ENCODE assay signal across 23 mouse cellular contexts in genomic region chr1:149671091-149671490, GRCm38 (mm10).
DNase-seq lines count a peak whose midpoint lies in the region; ATAC-seq lines count a peak whose summit lies in the region.
"Had no signal": no experiment of that assay in that cellular context is flagged by ENCODE, and none has a peak within 500 bp of the region (broad histone marks: within the 10 kb centered on the region; RNA-seq: fewer than 3 reads in every experiment).

No protein-coding gene starts in this region.

- WGBS in hindbrain, embryonic 16.5 days, result 39% methylated on average over 3 of the region's 3 CpGs
- WGBS in hindbrain, embryonic 12.5 days, result 61% methylated on average over 3 of the region's 3 CpGs

- H3K4me3 ChIP-seq in hindbrain, embryonic 16.5 days (ENCODE audit: low read length), result no peak overlapping the region
- H3K4me3 ChIP-seq in hindbrain, embryonic 12.5 days, result no peak overlapping the region
- H3K4me3 ChIP-seq: heart, adult 2 months; heart, embryonic 15.5 days; limb, embryonic 12.5 days; liver, embryonic 13.5 days; neural tube, embryonic 15.5 days had no signal

- peak; percentile 30 for DNase-seq in cerebellum, adult 9-11 months
- no peak for DNase-seq in cerebellum, adult 11-12 months
- DNase-seq in retina, postnatal 1 day, result peak; percentile 5
- DNase-seq in retina, embryonic 14.5 days (ENCODE audit: low spot score), result no peak
- no peak for DNase-seq in urinary bladder, postnatal 4 days (ENCODE audit: low spot score in 2 of 2)
- DNase-seq: adrenal gland, postnatal 36 days; embryo, embryonic 11 days; gastrocnemius, postnatal 25 days; heart, adult 2 months; heart, postnatal 4 days; kidney, postnatal 36 days; liver, embryonic 13.5 days; right cerebral cortex, postnatal 25 days; thymus, postnatal 36 days had no signal

- no peaks in the 10 kb centered on the region for H3K9me3 ChIP-seq in hindbrain, embryonic 16.5 days (ENCODE audit: control insufficient read depth, low read length)
- H3K9me3 ChIP-seq in hindbrain, embryonic 12.5 days (replicated peaks), result no peaks in the 10 kb centered on the region
- H3K9me3 ChIP-seq: heart, embryonic 15.5 days; limb, embryonic 12.5 days; liver, embryonic 13.5 days; neural tube, embryonic 15.5 days had no signal

- peak overlapping the region; percentile 56 for H3K27ac ChIP-seq in hindbrain, embryonic 16.5 days (ENCODE audit: low read depth, low read length)
- H3K27ac ChIP-seq in hindbrain, embryonic 12.5 days, result no peak overlapping the region
- H3K27ac ChIP-seq: heart, adult 2 months; heart, embryonic 15.5 days; limb, embryonic 12.5 days; liver, embryonic 13.5 days; macrophage; neural tube, embryonic 15.5 days had no signal

- H3K36me3 ChIP-seq in hindbrain, embryonic 16.5 days (ENCODE audit: control insufficient read depth, insufficient read depth, low read length), result no peaks in the 10 kb centered on the region
- no peaks in the 10 kb centered on the region for H3K36me3 ChIP-seq in hindbrain, embryonic 12.5 days
- H3K36me3 ChIP-seq: heart, embryonic 15.5 days; limb, embryonic 12.5 days; liver, embryonic 13.5 days; neural tube, embryonic 15.5 days had no signal

- H3K9ac ChIP-seq in hindbrain, embryonic 16.5 days (ENCODE audit: low read depth, low read length), result no peak overlapping the region
- H3K9ac ChIP-seq in hindbrain, embryonic 12.5 days, result no peak overlapping the region
- H3K9ac ChIP-seq: heart, embryonic 15.5 days; limb, embryonic 12.5 days; liver, embryonic 13.5 days; neural tube, embryonic 15.5 days had no signal

- H3K4me2 ChIP-seq in hindbrain, embryonic 16.5 days (ENCODE audit: low read length), result no peak overlapping the region
- no peak overlapping the region for H3K4me2 ChIP-seq in hindbrain, embryonic 12.5 days (replicated peaks)
- H3K4me2 ChIP-seq: heart, embryonic 15.5 days; limb, embryonic 12.5 days; liver, embryonic 13.5 days; midbrain, embryonic 11.5 days; neural tube, embryonic 15.5 days had no signal

- ATAC-seq in hindbrain, embryonic 16.5 days, result peak; percentile 50; the same call in 1 of the 2 replicates
- ATAC-seq in hindbrain, embryonic 12.5 days (ENCODE audit: low FRiP score), result no peak
- ATAC-seq: intestine, embryonic 16.5 days had no signal

- no peaks in the 10 kb centered on the region for H3K4me1 ChIP-seq in hindbrain, embryonic 16.5 days (ENCODE audit: control insufficient read depth, insufficient read depth, low read depth, low read length)
- H3K4me1 ChIP-seq in hindbrain, embryonic 12.5 days, result no peaks in the 10 kb centered on the region
- H3K4me1 ChIP-seq: heart, embryonic 15.5 days; limb, embryonic 12.5 days; liver, embryonic 13.5 days; neural tube, embryonic 15.5 days had no signal

- no peaks in the 10 kb centered on the region for H3K27me3 ChIP-seq in hindbrain, embryonic 16.5 days (replicated peaks; ENCODE audit: control insufficient read depth, insufficient read depth, low read length)
- H3K27me3 ChIP-seq in hindbrain, embryonic 12.5 days, result no peaks in the 10 kb centered on the region
- H3K27me3 ChIP-seq: CH12.LX; heart, embryonic 15.5 days; limb, embryonic 12.5 days; liver, embryonic 13.5 days; neural tube, embryonic 15.5 days had no signal

Comparison
In these comparisons a context has a peak if more than half of its experiments do, and no peak if none do; other contexts are left out.
1. DNase-seq: peak in cerebellum, adult 9-11 months (single experiment) and retina, postnatal 1 day (single experiment); none in cerebellum, adult 11-12 months (single experiment), retina, embryonic 14.5 days (single experiment) and urinary bladder, postnatal 4 days (0 of 2).